Mouse (Mus musculus) T-helper 17 cell (primary cell): ENCODE results near the gene Dll1.

ENCODE experiments used
- in situ Hi-C, 2 experiments: fragments of 300-600 bp; cut with MboI, MseI; formaldehyde crosslinking; loops; 1 replicate in 1 of 2; 2 replicates in 1 of 2; pipeline ENCODE4 v1.15.1; 2025; ENCODE audit warnings: high pct_unique_total_duplicates in 2 of 2

Gene Dll1

DNA sequence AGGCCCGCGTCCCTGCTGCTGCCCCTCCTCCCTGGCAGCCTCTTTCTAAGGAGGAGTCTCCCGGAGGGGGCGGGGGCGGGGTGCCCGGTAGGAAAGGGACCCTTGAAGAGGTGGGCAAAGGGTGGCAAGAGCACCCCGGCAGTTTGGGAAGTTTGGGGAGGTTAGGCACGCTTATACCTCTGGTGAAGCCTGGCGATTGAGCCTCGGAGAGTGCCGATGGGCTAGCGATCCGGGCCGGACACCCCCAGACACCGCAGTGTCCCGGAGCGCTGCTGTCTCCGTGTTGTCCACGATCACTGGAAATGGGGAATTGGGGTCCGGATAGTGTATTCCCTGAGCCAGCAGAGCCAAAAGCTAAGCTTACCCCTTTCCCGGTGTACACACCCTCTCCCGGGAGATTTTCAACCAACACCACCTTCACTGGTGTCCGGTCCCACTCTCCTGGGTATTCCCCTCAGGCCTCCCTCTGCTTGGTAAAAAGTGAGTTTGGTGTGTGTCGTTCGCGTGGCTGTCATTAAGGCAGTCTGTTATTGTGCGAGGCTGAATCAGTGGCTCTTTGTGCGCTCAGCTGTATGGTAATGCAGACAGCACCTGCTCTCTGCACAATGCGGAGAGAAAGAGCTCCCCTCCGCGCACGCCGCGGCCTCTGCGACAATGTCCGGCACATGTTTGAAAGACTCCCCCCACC lies at the start of gene Dll1:
Dll1 (minus strand) TSS at position 379 of the 688 bp plus-strand sequence.
- in situ Hi-C loops = loop anchor here in 1 of 2 experiments (25.0 kb wide), 1 partner anchor 1689 kb away; no protein-coding TSS in a partner anchor

DNA sequence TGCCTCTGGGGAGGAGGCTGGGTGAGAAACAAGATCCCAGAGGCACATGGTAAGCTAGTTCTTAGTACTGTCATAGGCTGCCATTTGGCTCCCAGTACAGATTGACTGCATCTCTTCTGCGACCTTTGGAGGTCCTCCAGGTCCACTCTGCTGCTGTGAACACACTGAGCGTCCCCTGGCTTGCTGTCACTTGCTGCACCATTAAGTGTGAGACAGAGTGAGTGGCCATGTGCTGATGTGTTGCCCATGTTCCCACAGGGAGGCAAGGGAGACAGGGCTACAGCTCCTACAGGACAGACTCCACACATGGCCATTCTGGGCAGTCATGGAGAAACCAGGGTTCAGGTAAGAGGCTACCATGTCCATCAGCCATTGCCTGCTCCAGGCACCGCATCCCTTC lies 49.3 kb upstream of the Dll1 start:
- in situ Hi-C loops = loop anchor here in 1 of 2 experiments (25.0 kb wide), 1 partner anchor 1161 kb away; no protein-coding TSS in a partner anchor

DNA sequence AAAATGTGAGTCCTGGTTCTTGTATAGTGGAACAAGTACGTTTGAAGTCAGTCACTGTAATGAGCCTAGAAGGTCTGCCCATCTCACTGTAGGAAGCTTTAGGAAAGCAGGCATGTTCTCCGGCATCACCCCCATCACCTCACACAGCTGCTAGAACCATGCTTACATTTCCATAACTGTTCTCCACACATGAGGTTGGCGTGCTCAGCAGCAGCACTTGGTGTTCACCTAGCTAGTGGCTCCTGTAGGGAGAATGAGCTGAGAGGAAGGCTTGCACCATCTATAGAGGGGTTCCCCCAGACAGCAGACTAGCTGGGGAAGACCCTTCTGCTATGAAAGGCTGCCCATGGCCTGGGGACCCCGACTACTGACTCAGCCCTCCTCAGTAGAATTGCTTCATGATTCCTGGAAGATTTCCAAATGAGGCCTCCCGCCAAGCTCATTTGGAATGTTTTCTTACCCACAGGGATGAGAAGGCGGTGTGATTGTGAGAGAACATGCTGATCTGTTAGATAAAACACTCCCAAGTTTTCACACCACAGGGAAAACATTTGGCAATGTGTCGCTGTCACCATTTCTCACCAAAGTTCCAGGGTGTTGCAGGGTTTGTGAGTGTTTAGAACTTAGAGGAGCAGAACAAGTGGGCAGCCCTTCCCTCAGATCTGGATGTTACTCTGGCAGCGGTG lies 46.6 kb upstream of the Dll1 start:
- in situ Hi-C loops = no loop called here

DNA sequence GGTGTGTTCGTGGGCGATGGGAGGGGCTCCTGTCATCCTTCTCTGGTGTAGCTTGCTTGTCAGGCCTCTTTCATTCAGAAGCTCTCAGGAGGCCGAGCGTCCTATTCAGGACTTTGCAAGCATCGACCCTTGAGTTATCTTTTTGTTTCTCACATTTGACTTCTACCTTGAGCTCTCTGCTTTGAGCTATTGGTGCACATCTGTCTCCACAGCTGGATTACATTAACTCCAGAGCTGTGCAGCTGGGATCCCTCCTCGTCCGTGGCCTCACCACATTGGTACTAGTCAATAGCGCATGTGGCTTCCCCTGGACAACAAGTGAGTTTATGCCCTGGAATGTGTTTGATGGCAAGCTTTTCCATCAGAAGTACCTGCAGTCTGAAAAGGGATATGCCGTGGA lies 46.0 kb upstream of the Dll1 start:
- in situ Hi-C loops = no loop called here

DNA sequence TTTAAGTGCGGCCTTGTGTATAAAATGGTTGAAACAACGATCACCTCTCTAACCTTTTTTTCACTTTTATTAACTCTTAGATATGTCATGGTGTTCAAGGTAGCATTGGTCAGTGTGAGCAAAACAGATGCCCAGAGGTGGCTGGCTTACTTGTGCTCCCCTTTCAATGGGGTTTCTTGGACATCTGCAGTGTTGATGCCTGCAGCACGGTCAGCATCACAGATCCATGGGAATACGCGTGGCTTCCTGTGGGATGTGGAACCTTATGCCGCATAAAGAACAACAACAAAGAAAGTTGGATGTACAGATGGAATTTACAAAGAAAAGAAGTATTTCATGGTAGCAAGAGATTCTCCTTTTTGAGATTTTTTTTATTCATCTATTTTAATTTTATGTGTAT lies 44.8 kb upstream of the Dll1 start:
- in situ Hi-C loops = no loop called here

DNA sequence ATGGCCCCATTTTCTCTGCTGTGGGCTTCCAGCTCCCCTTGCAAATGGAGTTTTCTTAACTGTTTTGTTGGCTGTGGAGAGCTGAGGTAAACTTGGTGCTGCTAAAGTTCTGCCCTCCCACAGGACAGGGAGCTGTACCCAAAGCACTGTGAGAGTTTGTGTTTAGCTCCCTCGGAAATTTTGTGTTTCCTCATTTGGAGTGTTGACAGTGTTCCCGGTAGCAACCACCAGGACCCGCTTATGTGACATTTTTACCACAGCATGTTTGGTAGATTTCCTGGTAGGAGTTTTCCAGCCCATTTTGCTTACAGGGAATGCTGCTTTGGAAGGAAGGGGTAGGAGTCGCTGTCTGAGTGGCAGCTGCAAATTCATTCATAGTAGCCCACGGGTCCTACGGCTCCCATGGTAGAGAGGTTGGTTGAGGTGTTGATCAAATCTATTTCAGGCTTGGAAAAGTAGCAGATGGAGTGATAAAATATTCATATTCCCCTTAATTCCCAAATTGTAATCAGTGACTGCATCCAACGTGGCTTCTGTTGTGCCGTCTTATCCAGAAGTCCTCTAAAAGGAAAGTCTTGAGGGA lies 43.4 kb upstream of the Dll1 start:
- in situ Hi-C loops = no loop called here

DNA sequence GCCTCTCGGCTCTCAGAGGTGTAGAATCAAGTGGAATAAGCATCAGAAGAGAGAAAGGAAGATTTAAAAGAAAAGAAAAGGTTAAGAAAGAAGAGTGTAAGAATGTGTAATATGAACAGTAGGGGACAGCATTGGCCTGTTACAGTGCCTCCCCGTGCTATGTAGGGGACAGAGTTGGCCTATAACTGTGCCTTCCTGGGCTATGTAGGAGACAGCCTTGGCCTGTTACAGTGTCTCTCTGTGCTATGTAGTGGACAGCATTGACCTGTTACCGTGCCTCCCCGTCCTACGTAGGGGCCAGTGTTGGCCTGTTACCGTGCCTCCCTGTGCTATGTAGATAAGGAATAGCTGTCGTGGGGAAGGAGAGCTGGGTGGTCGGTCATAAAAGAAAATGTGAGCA lies 42.9 kb upstream of the Dll1 start:
- in situ Hi-C loops = loop anchor here in 1 of 2 experiments (5.0 kb wide), 1 partner anchor 63 kb away; no protein-coding TSS in a partner anchor

DNA sequence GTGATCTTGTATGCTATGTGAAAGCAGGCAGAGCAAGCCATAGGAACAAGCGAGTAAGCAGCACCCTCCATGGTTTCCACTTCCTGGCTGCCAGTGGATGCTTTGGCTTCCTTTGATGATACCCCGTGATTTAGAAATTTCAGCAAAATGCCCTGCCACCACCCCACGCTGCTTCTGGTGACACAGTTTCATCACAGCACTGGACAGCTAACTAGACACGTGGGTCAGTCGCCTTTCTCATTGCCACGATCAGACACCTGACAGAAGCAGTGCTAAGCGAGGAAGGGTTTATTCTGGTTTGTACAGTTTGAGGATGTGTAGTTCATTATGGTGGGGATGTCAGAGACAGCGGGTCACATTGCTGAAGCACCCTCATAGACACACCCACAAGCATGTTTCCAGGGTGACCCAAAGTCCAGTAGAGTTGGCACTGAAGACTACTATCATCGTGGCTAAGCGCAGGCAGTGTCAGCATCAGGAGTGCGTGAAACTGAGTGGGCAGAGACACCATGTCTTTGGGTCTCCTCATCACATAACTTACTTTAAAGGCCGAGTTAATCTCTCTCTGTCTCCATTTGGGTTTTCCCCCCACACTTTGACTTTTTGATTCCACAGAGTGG lies 40.0 kb upstream of the Dll1 start:
- in situ Hi-C loops = loop anchor here in 1 of 2 experiments (5.0 kb wide), 1 partner anchor 66 kb away; no protein-coding TSS in a partner anchor

DNA sequence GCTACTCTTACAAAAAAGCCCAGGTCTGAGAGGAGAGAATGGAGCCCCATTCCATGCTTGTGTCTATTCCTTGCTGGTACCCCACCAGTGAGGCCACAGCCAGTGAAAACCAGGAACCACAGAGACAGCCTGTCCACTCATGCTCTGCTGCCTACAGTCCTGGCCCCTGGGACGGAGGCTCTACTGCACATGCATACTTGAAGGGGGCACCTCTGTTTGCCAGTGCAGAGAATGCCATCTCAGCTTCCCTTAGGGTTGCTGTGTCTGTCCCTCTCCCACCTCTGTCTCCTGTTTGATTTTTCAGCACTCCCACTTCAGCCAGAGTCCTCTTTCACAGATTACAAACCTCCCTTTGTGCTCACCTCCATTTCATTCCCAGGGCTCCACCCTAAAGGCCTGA lies 34.2 kb upstream of the Dll1 start:
- in situ Hi-C loops = no loop called here

DNA sequence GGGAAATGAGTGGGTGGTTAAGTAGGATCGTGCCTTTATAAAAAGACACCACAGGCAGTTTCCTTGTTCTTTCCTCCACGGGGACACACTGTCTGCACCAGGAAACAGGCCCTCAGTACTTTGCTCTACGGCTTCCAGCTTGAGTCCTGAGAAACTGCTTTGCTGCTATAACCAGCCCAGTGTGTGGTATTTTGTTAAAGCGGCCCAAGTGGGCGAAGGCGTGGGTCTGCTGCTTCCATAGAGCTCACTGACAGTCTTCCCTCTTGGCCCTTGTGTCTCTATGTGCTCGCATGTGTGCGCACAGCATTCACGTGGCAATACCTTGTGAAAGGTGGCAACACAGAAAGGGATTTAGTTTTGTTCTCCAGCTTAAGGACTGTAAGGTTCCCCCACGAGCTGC lies 32.6 kb upstream of the Dll1 start:
- in situ Hi-C loops = no loop called here

DNA sequence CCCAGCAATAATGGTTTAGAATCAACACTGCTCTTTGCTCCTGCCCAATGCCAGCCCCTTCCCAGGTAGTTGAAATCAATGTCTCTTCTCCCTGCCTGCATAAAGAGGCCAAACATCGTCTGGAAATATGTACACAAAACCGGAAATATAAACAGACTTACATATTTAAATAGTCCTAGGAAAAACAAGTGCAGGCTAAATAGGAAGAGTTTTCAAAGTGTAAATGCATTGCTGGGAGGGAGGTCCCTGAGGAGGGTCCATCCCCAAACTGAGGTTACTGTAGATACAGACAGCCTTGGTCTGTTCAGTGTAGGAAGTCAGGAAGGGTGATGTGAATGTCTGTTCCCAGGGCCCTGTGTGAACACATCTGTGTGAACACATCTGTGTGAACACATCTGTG lies 29.9 kb upstream of the Dll1 start:
- in situ Hi-C loops = no loop called here

DNA sequence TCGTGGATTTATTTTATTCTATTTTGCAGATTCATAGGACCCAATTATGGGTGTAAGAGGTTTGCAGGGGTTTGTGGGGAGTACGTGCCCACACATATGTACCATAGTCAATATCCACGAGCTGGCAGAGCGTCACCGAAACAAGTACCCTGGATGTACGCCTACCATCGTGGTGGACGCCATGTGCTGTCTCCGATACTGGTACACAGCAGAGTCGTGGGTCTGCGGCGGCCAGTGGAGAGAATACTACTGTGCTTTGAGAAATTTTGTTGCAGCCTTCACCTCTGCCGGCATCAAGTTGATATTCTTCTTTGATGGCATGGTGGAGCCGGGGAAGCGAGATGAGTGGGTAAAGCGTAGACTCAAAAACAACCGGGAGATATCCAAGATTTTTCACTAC lies 25.0 kb upstream of the Dll1 start:
- in situ Hi-C loops = no loop called here

DNA sequence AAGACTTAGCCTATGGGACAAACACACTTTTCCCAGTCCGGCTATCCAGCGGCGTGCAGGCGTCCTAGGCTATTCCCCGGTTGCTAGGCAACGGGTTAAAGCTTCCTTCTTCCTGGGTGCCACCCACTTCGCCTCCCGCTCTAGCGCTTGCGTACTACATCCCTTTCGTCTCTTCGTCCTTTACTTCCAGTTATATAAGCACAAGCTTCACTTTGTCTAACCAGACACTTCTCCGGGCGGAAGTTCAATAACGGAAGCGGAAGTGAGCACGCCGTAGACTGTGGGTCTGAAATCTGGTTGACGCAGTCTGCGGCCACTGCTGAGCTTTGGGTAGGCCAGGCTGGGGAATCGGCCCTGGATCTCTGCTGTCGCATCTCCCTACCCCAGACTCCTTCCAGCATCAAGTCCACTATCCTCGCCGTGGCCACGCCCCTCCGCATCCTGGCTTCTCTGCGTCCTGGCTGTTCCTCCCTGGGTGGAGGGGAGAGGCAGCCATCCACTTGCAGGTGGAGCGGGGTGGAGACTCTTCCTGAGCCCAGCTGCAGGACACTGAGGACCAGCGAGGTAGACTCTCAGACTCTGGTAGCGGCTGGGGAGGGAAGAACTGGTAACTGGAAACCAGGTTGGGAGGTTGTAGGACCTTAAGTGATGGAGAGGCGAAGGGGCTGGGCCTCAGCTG lies 19.5 kb upstream of the Dll1 start, which contains the start of gene Fam120b:
Fam120b (plus strand) TSS at position 206 of the 679 bp plus-strand sequence.
- in situ Hi-C loops = loop anchor here in 1 of 2 experiments (25.0 kb wide), 1 partner anchor 1709 kb away; no protein-coding TSS in a partner anchor

DNA sequence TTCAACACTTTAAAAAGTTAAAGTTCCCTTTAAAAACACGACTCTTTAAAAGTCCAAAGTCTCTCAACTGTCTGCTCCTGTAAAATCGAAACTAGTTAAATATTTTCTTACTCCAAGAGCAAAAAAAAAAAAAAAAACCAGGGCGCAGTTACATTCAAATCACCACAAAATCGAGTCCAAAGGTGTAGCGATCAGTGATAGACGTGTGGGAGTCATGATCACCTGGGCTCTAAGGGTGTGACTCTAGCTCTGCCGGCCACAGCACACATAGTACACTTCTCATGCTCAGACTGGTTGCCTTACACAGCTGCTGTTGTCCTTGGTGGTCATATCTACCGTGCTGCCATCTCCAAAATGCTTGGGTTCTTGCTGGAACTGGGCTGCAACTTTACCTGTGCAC lies 12.7 kb upstream of the Dll1 start:
- in situ Hi-C loops = loop anchor here in 1 of 2 experiments (25.0 kb wide), 1 partner anchor 1702 kb away; no protein-coding TSS in a partner anchor

DNA sequence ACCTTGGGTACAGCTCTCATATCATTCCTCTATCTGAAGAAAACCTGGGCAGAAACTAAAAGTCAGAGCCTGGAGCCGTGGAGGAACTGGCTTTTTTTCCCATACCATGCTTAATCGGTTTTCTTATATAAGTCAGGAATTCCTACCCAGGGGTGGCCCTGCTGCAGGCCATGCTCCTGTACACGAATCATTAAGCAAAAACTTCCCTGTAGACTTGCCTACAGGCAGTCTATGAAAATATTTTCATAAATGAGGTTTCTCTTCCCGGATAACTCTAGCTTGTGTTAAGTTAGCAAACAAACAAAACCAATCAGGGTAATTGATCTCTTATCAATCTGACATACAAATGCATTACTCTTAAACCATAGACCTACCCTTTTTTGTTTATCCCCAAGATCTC lies 12.2 kb upstream of the Dll1 start:
- in situ Hi-C loops = loop anchor here in 1 of 2 experiments (25.0 kb wide), 1 partner anchor 1702 kb away; no protein-coding TSS in a partner anchor

DNA sequence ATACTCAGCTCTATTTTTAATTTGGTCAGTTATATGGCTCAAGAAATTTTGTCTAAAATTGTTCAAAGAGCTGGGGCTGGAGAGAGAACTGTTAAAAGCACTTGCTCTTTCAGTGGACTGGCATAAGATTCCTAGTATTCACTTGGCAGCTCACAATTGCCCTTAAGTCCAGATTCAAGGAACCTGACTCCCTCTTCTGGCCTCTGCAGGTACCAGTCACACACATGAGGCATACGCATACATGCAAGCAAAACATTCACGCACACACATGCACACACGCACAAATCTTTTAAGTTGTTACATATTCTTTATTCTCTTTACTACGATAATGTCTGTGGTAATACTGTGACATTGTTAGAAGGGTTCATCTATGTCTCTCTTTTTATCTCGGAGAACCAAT lies 6.7 kb upstream of the Dll1 start:
- in situ Hi-C loops = loop anchor here in 1 of 2 experiments (25.0 kb wide), 1 partner anchor 1696 kb away; no protein-coding TSS in a partner anchor

DNA sequence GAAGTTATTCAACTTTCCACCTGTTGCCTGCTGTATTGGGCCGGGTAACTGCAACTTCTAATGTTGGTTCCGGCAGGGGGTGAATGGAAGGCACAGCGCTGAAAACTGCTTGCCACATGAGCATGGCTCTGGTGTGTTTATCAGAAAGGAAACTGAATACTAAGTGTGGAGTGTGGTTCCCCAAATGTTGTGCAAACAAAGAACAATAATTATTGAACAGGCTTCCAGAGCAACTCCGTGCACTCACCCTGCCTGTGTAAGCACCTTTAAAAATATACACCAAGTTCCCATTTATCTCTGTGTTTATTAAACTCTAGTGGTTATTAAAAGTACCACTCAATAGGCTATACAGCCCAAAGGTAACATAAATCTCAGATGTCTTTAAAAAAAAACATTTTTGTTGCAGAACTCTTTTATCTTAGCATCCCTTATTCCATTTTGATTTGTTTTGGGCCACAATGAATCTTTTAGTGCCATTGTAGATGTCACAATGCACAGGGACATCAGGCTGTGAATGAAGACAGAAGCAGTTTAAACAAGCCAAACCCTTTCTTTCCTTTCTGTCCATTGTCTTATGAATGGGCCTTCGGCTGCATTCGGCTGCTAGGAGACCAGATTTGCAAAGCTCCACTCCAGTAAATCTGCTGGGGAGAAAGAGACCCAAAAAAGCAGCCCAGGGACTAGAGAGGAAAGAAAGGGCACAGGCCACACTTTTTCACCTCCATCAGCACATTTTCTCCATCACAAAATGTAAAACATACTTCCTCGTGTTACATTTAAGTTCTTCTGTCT lies 5.4 kb upstream of the Dll1 start:
- in situ Hi-C loops = loop anchor here in 1 of 2 experiments (25.0 kb wide), 1 partner anchor 1695 kb away; no protein-coding TSS in a partner anchor

DNA sequence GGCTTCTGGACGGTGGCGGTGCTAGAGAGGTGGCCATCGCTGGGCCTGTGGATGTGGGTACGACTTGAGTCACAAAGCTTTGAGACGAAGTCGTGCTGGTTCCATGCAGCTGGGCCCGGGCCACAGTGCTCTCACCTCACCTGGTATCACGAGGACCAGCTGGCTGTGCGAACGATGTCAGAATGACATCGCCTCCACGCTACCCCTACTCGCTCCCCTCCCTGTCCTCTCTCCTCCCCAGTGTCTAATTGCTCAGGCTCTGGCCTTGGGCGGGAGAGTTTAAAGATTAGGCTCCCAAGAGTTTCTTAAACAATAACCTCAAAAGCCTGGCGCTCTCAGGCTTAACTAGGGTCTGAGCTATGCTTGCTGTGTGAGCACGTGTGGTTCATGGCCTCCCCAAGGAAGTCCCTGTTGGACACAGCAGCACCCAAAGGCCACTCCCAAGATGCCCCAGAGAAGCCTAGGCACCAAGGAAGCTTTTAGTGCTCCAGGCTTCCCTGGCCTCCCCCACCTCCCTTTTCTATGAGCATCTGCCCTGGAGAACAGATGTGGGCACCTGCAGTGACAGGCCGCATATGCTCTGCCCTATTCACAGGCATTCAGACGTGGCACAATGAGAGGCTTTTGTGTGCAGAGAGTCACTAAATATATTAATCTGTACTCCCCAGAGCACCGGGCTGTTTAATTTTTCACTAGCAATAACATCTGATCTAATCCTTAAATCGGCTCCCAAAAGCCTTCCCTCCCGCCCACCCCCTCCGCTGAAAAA lies 4.6 kb upstream of the Dll1 start:
- in situ Hi-C loops = loop anchor here in 1 of 2 experiments (25.0 kb wide), 1 partner anchor 1694 kb away; no protein-coding TSS in a partner anchor

DNA sequence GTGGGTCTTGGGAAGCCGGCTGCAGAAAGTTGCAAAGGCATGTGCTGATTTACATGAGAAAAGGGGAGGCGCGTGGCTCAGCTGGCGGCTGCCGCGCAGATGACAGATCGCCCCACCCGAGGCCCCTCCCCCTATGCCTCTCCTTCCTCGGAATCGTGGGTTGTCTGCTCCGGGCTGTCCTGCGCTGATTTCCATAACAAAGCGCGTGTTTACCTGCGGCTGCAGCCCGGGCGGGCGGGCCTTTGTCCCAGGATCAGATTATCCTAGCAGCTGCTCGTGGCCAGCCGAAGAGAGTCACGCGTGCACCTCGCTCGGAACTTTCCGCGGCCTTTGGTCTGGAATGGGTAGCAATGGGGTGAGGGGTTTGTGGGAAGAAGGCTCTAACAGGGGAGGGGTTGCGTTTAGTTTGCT lies 4.0 kb upstream of the Dll1 start:
- in situ Hi-C loops = loop anchor here in 1 of 2 experiments (25.0 kb wide), 1 partner anchor 1693 kb away; no protein-coding TSS in a partner anchor
